Mouse (Mus musculus): ENCODE data around the gene Ercc6l2. TPM values are rescaled to one million over a fixed set of nuclear protein-coding genes. Genes with fewer than 3 reads are reported as not detected.

Ercc6l2 gene
- polyA plus RNA-seq, 1 experiment = 7.3 TPM

- H3K4me1 ChIP-seq (ENCODE audit: control insufficient read depth, insufficient read depth, low read length) = no peaks in the 10 kb centered on the region
Measured at GRCm38 (mm10) chr13:63927326-63927725, 112.3 kb downstream of the Ercc6l2 start.

GRCm38 (mm10) chr13:63929351-63929750, 114.3 kb downstream of the Ercc6l2 start:
- Histone ChIP-seq H3K4me1 (ENCODE audit: control insufficient read depth, insufficient read depth, low read length) (no peaks in the 10 kb centered on the region), H3K4me3 (ENCODE audit: insufficient read depth, low read length) (no peak overlapping the region), H3K27ac (ENCODE audit: insufficient read depth, low read depth, low read length) (no peak overlapping the region)
- TF ChIP-seq CTCF (IDR thresholded peaks at IDR 0.05; ENCODE audit: low read depth, low read length) (no peak), POLR2A (IDR thresholded peaks at IDR 0.05; ENCODE audit: borderline replicate concordance, low read depth, low read length) (no peak)

More at GRCm38 (mm10) chr13:63927326-63927725, 112.3 kb downstream of the Ercc6l2 start:
- TF ChIP-seq POLR2A (IDR thresholded peaks at IDR 0.05; ENCODE audit: borderline replicate concordance, low read depth, low read length) (no peak), CTCF (IDR thresholded peaks at IDR 0.05; ENCODE audit: low read depth, low read length) (no peak)
- no peak overlapping the region for H3K4me3 ChIP-seq (ENCODE audit: insufficient read depth, low read length)
- H3K27ac ChIP-seq (ENCODE audit: insufficient read depth, low read depth, low read length) = no peak overlapping the region

GRCm38 (mm10) chr13:63929917-63930515, 115.0 kb downstream of the Ercc6l2 start:
- Histone ChIP-seq H3K4me1 (ENCODE audit: control insufficient read depth, insufficient read depth, low read length) (no peaks in the 10 kb centered on the region), H3K27ac (ENCODE audit: insufficient read depth, low read depth, low read length) (no peak overlapping the region), H3K4me3 (ENCODE audit: insufficient read depth, low read length) (no peak overlapping the region)
- no peak for TF ChIP-seq CTCF (IDR thresholded peaks at IDR 0.05; ENCODE audit: low read depth, low read length)
- TF ChIP-seq POLR2A (IDR thresholded peaks at IDR 0.05; ENCODE audit: borderline replicate concordance, low read depth, low read length) = no peak

- Histone ChIP-seq H3K4me1 (ENCODE audit: control insufficient read depth, insufficient read depth, low read length) (no peaks in the 10 kb centered on the region), H3K27ac (ENCODE audit: insufficient read depth, low read depth, low read length) (no peak overlapping the region), H3K4me3 (ENCODE audit: insufficient read depth, low read length) (no peak overlapping the region)
- TF ChIP-seq POLR2A (IDR thresholded peaks at IDR 0.05; ENCODE audit: borderline replicate concordance, low read depth, low read length) = no peak
- no peak for TF ChIP-seq CTCF (IDR thresholded peaks at IDR 0.05; ENCODE audit: low read depth, low read length)
Measured at GRCm38 (mm10) chr13:63930525-63930924, 115.5 kb downstream of the Ercc6l2 start.

- no peaks in the 10 kb centered on the region for H3K4me1 ChIP-seq (ENCODE audit: control insufficient read depth, insufficient read depth, low read length)
- no peak overlapping the region for H3K4me3 ChIP-seq (ENCODE audit: insufficient read depth, low read length)
- TF ChIP-seq CTCF (IDR thresholded peaks at IDR 0.05; ENCODE audit: low read depth, low read length) (no peak), POLR2A (IDR thresholded peaks at IDR 0.05; ENCODE audit: borderline replicate concordance, low read depth, low read length) (no peak)
- H3K27ac ChIP-seq (ENCODE audit: insufficient read depth, low read depth, low read length) = no peak overlapping the region
Measured at GRCm38 (mm10) chr13:63936369-63936768, 121.3 kb downstream of the Ercc6l2 start.

GRCm38 (mm10) chr13:63940257-63940656, 125.2 kb downstream of the Ercc6l2 start:
- no peak for TF ChIP-seq CTCF (IDR thresholded peaks at IDR 0.05; ENCODE audit: low read depth, low read length)
- no peak for TF ChIP-seq POLR2A (IDR thresholded peaks at IDR 0.05; ENCODE audit: borderline replicate concordance, low read depth, low read length)
- H3K4me1 ChIP-seq (ENCODE audit: control insufficient read depth, insufficient read depth, low read length) = peaks cover 2% of the 10 kb centered on the region; the same call in 1 of the 2 replicates
- no peak overlapping the region for H3K4me3 ChIP-seq (ENCODE audit: insufficient read depth, low read length)
- no peak overlapping the region for H3K27ac ChIP-seq (ENCODE audit: insufficient read depth, low read depth, low read length)

- Histone ChIP-seq H3K27ac (ENCODE audit: insufficient read depth, low read depth, low read length) (no peak overlapping the region), H3K4me3 (ENCODE audit: insufficient read depth, low read length) (no peak overlapping the region), H3K4me1 (ENCODE audit: control insufficient read depth, insufficient read depth, low read length) (peaks cover 2% of the 10 kb centered on the region; the same call in 1 of the 2 replicates)
- no peak for TF ChIP-seq CTCF (IDR thresholded peaks at IDR 0.05; ENCODE audit: low read depth, low read length)
- TF ChIP-seq POLR2A (IDR thresholded peaks at IDR 0.05; ENCODE audit: borderline replicate concordance, low read depth, low read length) = no peak
Measured at GRCm38 (mm10) chr13:63941170-63941569, 126.1 kb downstream of the Ercc6l2 start.

GRCm38 (mm10) chr13:63943605-63944004, 128.6 kb downstream of the Ercc6l2 start:
- no peak overlapping the region for H3K4me3 ChIP-seq (ENCODE audit: insufficient read depth, low read length)
- peaks cover 2% of the 10 kb centered on the region; the same call in 1 of the 2 replicates for H3K4me1 ChIP-seq (ENCODE audit: control insufficient read depth, insufficient read depth, low read length)
- H3K27ac ChIP-seq (ENCODE audit: insufficient read depth, low read depth, low read length) = no peak overlapping the region
- TF ChIP-seq POLR2A (IDR thresholded peaks at IDR 0.05; ENCODE audit: borderline replicate concordance, low read depth, low read length) = no peak
- TF ChIP-seq CTCF (IDR thresholded peaks at IDR 0.05; ENCODE audit: low read depth, low read length) = no peak

GRCm38 (mm10) chr13:63944344-63945021, 129.4 kb downstream of the Ercc6l2 start:
- H3K27ac ChIP-seq (ENCODE audit: insufficient read depth, low read depth, low read length) = no peak overlapping the region

More at GRCm38 (mm10) chr13:63944344-63945021, 129.4 kb downstream of the Ercc6l2 start:
- Histone ChIP-seq H3K4me1 (ENCODE audit: control insufficient read depth, insufficient read depth, low read length) (peaks cover 2% of the 10 kb centered on the region; the same call in 1 of the 2 replicates), H3K4me3 (ENCODE audit: insufficient read depth, low read length) (no peak overlapping the region)
- no peak for TF ChIP-seq POLR2A (IDR thresholded peaks at IDR 0.05; ENCODE audit: borderline replicate concordance, low read depth, low read length)
- no peak for TF ChIP-seq CTCF (IDR thresholded peaks at IDR 0.05; ENCODE audit: low read depth, low read length)

Other genes with a start within 250 kb of the Ercc6l2 start
- 1.6 and 2.5 TPM in 2 replicates for gene Ptch1, start 241.6 kb upstream of the Ercc6l2 start, polyA plus RNA-seq (2012; ENCODE audit: insufficient read depth, insufficient read length, missing spikeins)